Mouse (Mus musculus) hindbrain, postnatal 0 days (tissue): ENCODE measurements at regions not wholly inside any gene's neighbourhood (a gene's known extent, or its start where the extent isn't known, plus 50 kb on each side); places are given as distances from the start of the nearest gene placed in this dataset.

Experiments
- ATAC-seq: fragments of 200-750 bp; cut with Nextera tagmentation; 2 replicates; pipeline ENCODE4 v1.8.0; 2017; ENCODE audit warnings: mild to moderate bottlenecking, moderate TSS enrichment, moderate library complexity
- DNase-seq: peaks from one replicate; pipeline ENCODE4 v3.0.0-alpha.2; 2015; ENCODE audit warnings: low spot score
- H3K27ac ChIP-seq: fragments of 300-500 bp; sonication (generic); 2 replicates; pipeline ENCODE4 v1.5.1; 2014; ENCODE audit warnings: mild to moderate bottlenecking
- H3K27me3 ChIP-seq: fragments of 300-500 bp; sonication (generic); 2 replicates; pipeline ENCODE4 v1.6.1; 2014; ENCODE audit warnings: low read length, mixed read lengths; ENCODE audit not compliant: insufficient read depth
- H3K36me3 ChIP-seq: fragments of 300-500 bp; sonication (generic); 2 replicates; pipeline ENCODE4 v1.6.1; 2014; ENCODE audit warnings: low read length, mixed read lengths; ENCODE audit not compliant: insufficient read depth
- H3K4me1 ChIP-seq: fragments of 300-500 bp; sonication (generic); 2 replicates; pipeline ENCODE4 v1.6.1; 2014; ENCODE audit warnings: antibody characterized with exemption, low read length, mixed read lengths; ENCODE audit not compliant: insufficient read depth
- H3K4me2 ChIP-seq: fragments of 300-500 bp; sonication (generic); 2 replicates; pipeline ENCODE4 v1.6.1; 2014; ENCODE audit warnings: low read depth, mild to moderate bottlenecking, low read length, moderate library complexity, mixed read lengths
- H3K4me3 ChIP-seq: fragments of 300-500 bp; sonication (generic); 2 replicates; pipeline ENCODE4 v1.5.1; 2014; ENCODE audit warnings: low read length
- H3K9ac ChIP-seq: fragments of 300-500 bp; sonication (generic); replicated peaks from 2 replicates; pipeline ENCODE4 v1.6.1; 2014; ENCODE audit warnings: mild to moderate bottlenecking, low read length, moderate library complexity, mixed read lengths
- H3K9me3 ChIP-seq: fragments of 300-500 bp; sonication (generic); 2 replicates; pipeline ENCODE4 v1.6.1; 2016; ENCODE audit warnings: low read length, mixed read lengths
- CTCF ChIP-seq: IDR thresholded peaks from 2 replicates; pipeline ENCODE4 v1.5.1; 2016; ENCODE audit warnings: antibody characterized with exemption, control low read depth, low read depth
- WGBS: fragments of 180-500 bp; shearing (Covaris S2); extraction: QIAGEN DNeasy Blood & Tissue Kit; methylation state at CpG from one replicate; pipeline ENCODE4 v1.1.7; 2014; 5-methylcytosine and 5-hydroxymethylcytosine counted together

GRCm38 (mm10) chr12:42987018-42987606, 1223.0 kb downstream of the Dnajb9 start:
- Histone ChIP-seq H3K27ac (no peak overlapping the region), H3K4me2 (no peak overlapping the region), H3K36me3 (no peaks in the 10 kb centered on the region), H3K4me1 (no peaks in the 10 kb centered on the region), H3K27me3 (no peaks in the 10 kb centered on the region), H3K9ac (no peak overlapping the region), H3K9me3 (no peaks in the 10 kb centered on the region), H3K4me3 (no peak overlapping the region)
- no peak for ATAC-seq
- peak; percentile 68 for DNase-seq
- WGBS: 19% methylated on average over 2 of the region's 2 CpGs
- TF ChIP-seq CTCF: peak; percentile 73

GRCm38 (mm10) chr12:42986505-42986904, 1223.6 kb downstream of the Dnajb9 start:
- H3K4me2 ChIP-seq: no peak overlapping the region
- no peak overlapping the region for H3K9ac ChIP-seq
- ATAC-seq (no peak), DNase-seq (no peak)
- no peaks in the 10 kb centered on the region for H3K36me3 ChIP-seq
- no peaks in the 10 kb centered on the region for H3K27me3 ChIP-seq
- TF ChIP-seq CTCF: no peak
- no peak overlapping the region for H3K27ac ChIP-seq
- H3K9me3 ChIP-seq: no peaks in the 10 kb centered on the region
- H3K4me1 ChIP-seq: no peaks in the 10 kb centered on the region
- WGBS: 20% methylated on average over 1 of the region's 1 CpGs
- H3K4me3 ChIP-seq: no peak overlapping the region

GRCm38 (mm10) chr12:42986096-42986495, 1224.0 kb downstream of the Dnajb9 start:
- no peak overlapping the region for H3K27ac ChIP-seq
- no peak overlapping the region for H3K4me2 ChIP-seq
- no peaks in the 10 kb centered on the region for H3K4me1 ChIP-seq
- no peak for ATAC-seq
- no peak for DNase-seq
- H3K4me3 ChIP-seq: no peak overlapping the region
- no peaks in the 10 kb centered on the region for H3K9me3 ChIP-seq
- H3K9ac ChIP-seq: no peak overlapping the region
- no peaks in the 10 kb centered on the region for H3K27me3 ChIP-seq
- no peak for TF ChIP-seq CTCF
- 82% methylated on average over 1 of the region's 1 CpGs for WGBS
- no peaks in the 10 kb centered on the region for H3K36me3 ChIP-seq

- Histone ChIP-seq H3K27ac (no peak overlapping the region), H3K4me2 (no peak overlapping the region), H3K27me3 (no peaks in the 10 kb centered on the region), H3K4me1 (no peaks in the 10 kb centered on the region), H3K4me3 (no peak overlapping the region), H3K9ac (no peak overlapping the region), H3K9me3 (no peaks in the 10 kb centered on the region), H3K36me3 (no peaks in the 10 kb centered on the region)
- DNase-seq (no peak), ATAC-seq (no peak)
- WGBS: 74% methylated on average over 3 of the region's 3 CpGs
- no peak for TF ChIP-seq CTCF
These were observed 1231.3 kb downstream of the Dnajb9 start for GRCm38 (mm10) chr12:42978828-42979227.

- Histone ChIP-seq H3K4me2 (no peak overlapping the region), H3K27ac (no peak overlapping the region), H3K4me3 (no peak overlapping the region), H3K36me3 (no peaks in the 10 kb centered on the region), H3K9me3 (no peaks in the 10 kb centered on the region), H3K27me3 (no peaks in the 10 kb centered on the region), H3K4me1 (no peaks in the 10 kb centered on the region), H3K9ac (no peak overlapping the region)
- DNase-seq: no peak
- no peak for ATAC-seq
- TF ChIP-seq CTCF: no peak
- 74% methylated on average over 4 of the region's 4 CpGs for WGBS
These were observed 1237.4 kb downstream of the Dnajb9 start for GRCm38 (mm10) chr12:42972766-42973165.

GRCm38 (mm10) chr12:42961535-42961934, 1248.6 kb downstream of the Dnajb9 start:
- no peak for TF ChIP-seq CTCF
- DNase-seq: no peak
- no peaks in the 10 kb centered on the region for H3K9me3 ChIP-seq
- no peak overlapping the region for H3K9ac ChIP-seq
- no peak overlapping the region for H3K4me2 ChIP-seq
- no peak overlapping the region for H3K27ac ChIP-seq
- H3K36me3 ChIP-seq: no peaks in the 10 kb centered on the region
- no peaks in the 10 kb centered on the region for H3K27me3 ChIP-seq
- no peak for ATAC-seq
- H3K4me3 ChIP-seq: no peak overlapping the region
- no peaks in the 10 kb centered on the region for H3K4me1 ChIP-seq
- 63% methylated on average over 2 of the region's 2 CpGs for WGBS

DNA sequence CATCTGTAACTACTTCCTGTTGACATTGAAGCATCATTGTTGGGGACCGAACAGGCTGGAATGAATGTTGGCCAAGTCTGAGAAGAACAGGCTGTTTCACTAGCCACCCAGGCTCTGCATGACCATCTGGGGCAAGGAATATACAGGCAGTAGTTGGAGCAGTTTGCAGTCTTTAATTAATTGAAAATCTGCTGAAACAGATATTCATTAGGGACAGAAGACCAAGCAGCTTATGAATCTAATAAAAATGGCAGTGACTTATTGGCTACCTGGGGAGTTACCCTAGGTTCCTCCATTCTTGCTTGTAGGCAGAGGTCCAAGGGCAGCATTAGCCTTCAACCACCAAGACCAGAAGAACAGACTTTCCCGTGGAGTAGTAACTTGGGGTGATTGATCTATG, 1262.2 kb downstream of the Dnajb9 start:
- H3K27ac ChIP-seq: no peak overlapping the region
- ATAC-seq (no peak), DNase-seq (peak; percentile 2)
- no peaks in the 10 kb centered on the region for H3K36me3 ChIP-seq
- WGBS: 61% methylated on average over 2 of the region's 2 CpGs
- H3K4me1 ChIP-seq: no peaks in the 10 kb centered on the region
- H3K27me3 ChIP-seq: no peaks in the 10 kb centered on the region
- no peak overlapping the region for H3K9ac ChIP-seq
- no peak for TF ChIP-seq CTCF
- H3K9me3 ChIP-seq: no peaks in the 10 kb centered on the region
- H3K4me2 ChIP-seq: no peak overlapping the region
- no peak overlapping the region for H3K4me3 ChIP-seq
